Mouse (Mus musculus): ENCODE data around the gene Il34.
A peak's percentile ranks its signal among the peaks of the same experiment; 100 is the strongest.

The Il34 gene

GRCm38 (mm10) chr8:110805669-110806068 lies at the start of gene Il34:
Gene Il34 (minus strand): TSS chr8:110805924.
- DNase-seq: peak in 1 of 2 experiments; percentile 51

GRCm38 (mm10) chr8:110851186-110851585 lies 45.5 kb upstream of the Il34 start:
- no peak for DNase-seq

- no peak for DNase-seq
Observed at GRCm38 (mm10) chr8:110847645-110848495, 42.1 kb upstream of the Il34 start.

GRCm38 (mm10) chr8:110847171-110847549 lies 41.4 kb upstream of the Il34 start:
- no peak for DNase-seq

- DNase-seq: peak; percentile 86 to 90
Observed at GRCm38 (mm10) chr8:110846405-110847170, 40.9 kb upstream of the Il34 start, which contains the start of the genes Cog4 and Sf3b3. Gene Cog4 (plus strand): TSS chr8:110846600. Gene Sf3b3 (minus strand): TSS chr8:110846787.

- no peak for DNase-seq
Observed at GRCm38 (mm10) chr8:110845821-110846404, 40.2 kb upstream of the Il34 start.

- no peak for DNase-seq
Observed at GRCm38 (mm10) chr8:110844941-110845340, 39.2 kb upstream of the Il34 start.

GRCm38 (mm10) chr8:110843207-110843606 lies 37.5 kb upstream of the Il34 start:
- DNase-seq: no peak

GRCm38 (mm10) chr8:110842012-110842574 lies 36.4 kb upstream of the Il34 start:
- no peak for DNase-seq

GRCm38 (mm10) chr8:110831956-110832355 lies 26.2 kb upstream of the Il34 start:
- no peak for DNase-seq

GRCm38 (mm10) chr8:110828511-110828910 lies 22.8 kb upstream of the Il34 start:
- no peak for DNase-seq

- no peak for DNase-seq
Observed at GRCm38 (mm10) chr8:110824861-110825260, 19.1 kb upstream of the Il34 start.

GRCm38 (mm10) chr8:110821960-110822359 lies 16.2 kb upstream of the Il34 start:
- DNase-seq: no peak

- DNase-seq: no peak
Observed at GRCm38 (mm10) chr8:110820257-110820656, 14.5 kb upstream of the Il34 start.

- peak; percentile 42 to 50 for DNase-seq
Observed at GRCm38 (mm10) chr8:110818593-110818992, 12.9 kb upstream of the Il34 start.

GRCm38 (mm10) chr8:110816990-110817389 lies 11.3 kb upstream of the Il34 start:
- no peak for DNase-seq

- no peak for DNase-seq
Observed at GRCm38 (mm10) chr8:110815308-110815707, 9.6 kb upstream of the Il34 start.

GRCm38 (mm10) chr8:110813081-110813812 lies 7.5 kb upstream of the Il34 start:
- no peak for DNase-seq

GRCm38 (mm10) chr8:110812349-110813080 lies 6.8 kb upstream of the Il34 start:
- no peak for DNase-seq

- no peak for DNase-seq
Observed at GRCm38 (mm10) chr8:110811793-110812192, 6.1 kb upstream of the Il34 start.

GRCm38 (mm10) chr8:110811116-110811515 lies 5.4 kb upstream of the Il34 start:
- no peak for DNase-seq

Data from kidney, postnatal 25 days (tissue).